ENCODE assay signal across 8 mouse cellular contexts in the genomic region with DNA sequence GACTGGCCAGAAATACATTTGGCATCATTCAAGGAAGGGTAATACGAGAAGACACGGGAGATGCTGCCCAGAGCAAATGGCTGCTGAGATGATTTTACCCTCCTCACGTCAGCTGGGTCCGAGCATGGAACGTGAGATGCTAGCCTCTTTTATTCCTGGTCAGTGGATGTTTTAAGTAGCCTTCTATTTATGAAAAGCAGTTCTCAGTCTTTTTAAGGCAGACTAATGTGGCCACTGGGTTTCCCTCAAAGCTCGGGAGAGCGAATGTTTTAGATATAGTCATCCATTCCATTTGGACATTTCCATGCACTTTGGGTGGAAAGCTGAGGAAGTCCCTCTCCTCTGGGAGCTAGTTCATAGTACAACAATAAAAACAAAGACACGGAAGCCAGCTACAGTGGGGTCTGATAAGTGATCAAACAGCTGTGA.
DNase-seq lines count a peak whose midpoint lies in the region; ATAC-seq and TF ChIP-seq lines count a peak whose summit lies in the region.

No protein-coding gene starts in this region.

- no peak for TF ChIP-seq CTCF in liver, postnatal 0 days (IDR thresholded peaks at IDR 0.05; ENCODE audit: low read depth)

- H3K9me3 ChIP-seq in liver, embryonic 13.5 days (replicated peaks) = no peaks in the 10 kb centered on the region
- no peaks in the 10 kb centered on the region for H3K9me3 ChIP-seq in liver, postnatal 0 days (ENCODE audit: low read length)
- H3K9me3 ChIP-seq in forebrain, embryonic 16.5 days (ENCODE audit: control insufficient read depth, low read length) = no peaks in the 10 kb centered on the region
- H3K9me3 ChIP-seq in neural tube, embryonic 13.5 days = no peaks in the 10 kb centered on the region

- H3K36me3 ChIP-seq in liver, embryonic 13.5 days = no peaks in the 10 kb centered on the region
- no peaks in the 10 kb centered on the region for H3K36me3 ChIP-seq in liver, postnatal 0 days (replicated peaks; ENCODE audit: insufficient read depth, low read length)
- no peaks in the 10 kb centered on the region for H3K36me3 ChIP-seq in forebrain, embryonic 16.5 days (ENCODE audit: control insufficient read depth, insufficient read depth)
- no peaks in the 10 kb centered on the region for H3K36me3 ChIP-seq in neural tube, embryonic 13.5 days

- no peak for DNase-seq in liver, embryonic 13.5 days
- no peak for DNase-seq in liver, postnatal 0 days
- peak; percentile 35 for DNase-seq in heart, postnatal 4 days
- no peak for DNase-seq in adrenal gland, adult 18-20 months (ENCODE audit: low spot score in 2 of 2)
- DNase-seq in left cerebral cortex, adult 9 months (ENCODE audit: low spot score in 2 of 2) = no peak

- H3K27ac ChIP-seq in liver, embryonic 13.5 days = peak overlapping the region; percentile 50; the same call in 1 of the 2 replicates
- no peak overlapping the region for H3K27ac ChIP-seq in liver, postnatal 0 days (ENCODE audit: low read depth)
- no peak overlapping the region for H3K27ac ChIP-seq in forebrain, embryonic 16.5 days (ENCODE audit: low read length)
- peak overlapping the region; percentile 68 for H3K27ac ChIP-seq in neural tube, embryonic 13.5 days (replicated peaks)

- 69% methylated on average over 8 of the region's 8 CpGs for WGBS in liver, embryonic 13.5 days (ENCODE audit: insufficient replicate concordance)
- WGBS in liver, postnatal 0 days (ENCODE audit: insufficient replicate concordance) = 72% methylated on average over 8 of the region's 8 CpGs
- 33% methylated on average over 8 of the region's 8 CpGs for WGBS in forebrain, embryonic 16.5 days
- WGBS in neural tube, embryonic 13.5 days = 48% methylated on average over 8 of the region's 8 CpGs

- H3K4me2 ChIP-seq in liver, embryonic 13.5 days = no peak overlapping the region
- H3K4me2 ChIP-seq in liver, postnatal 0 days (ENCODE audit: low read depth, low read length) = no peak overlapping the region
- peak overlapping the region; percentile 18 for H3K4me2 ChIP-seq in forebrain, embryonic 16.5 days (ENCODE audit: low read length)
- H3K4me2 ChIP-seq in neural tube, embryonic 13.5 days = peak overlapping the region; percentile 4; the same call in 1 of the 2 replicates

- no peak overlapping the region for H3K9ac ChIP-seq in liver, embryonic 13.5 days
- H3K9ac ChIP-seq in liver, postnatal 0 days (replicated peaks) = no peak overlapping the region
- no peak overlapping the region for H3K9ac ChIP-seq in forebrain, embryonic 16.5 days (replicated peaks; ENCODE audit: low read depth, low read length)
- H3K9ac ChIP-seq in neural tube, embryonic 13.5 days = 0 out of 2 replicates have a peak overlapping the region, but pooled peaks have one; percentile 27

- TF ChIP-seq EP300 in liver, postnatal 0 days (IDR thresholded peaks at IDR 0.05; ENCODE audit: low read depth) = no peak

- H3K27me3 ChIP-seq in liver, embryonic 13.5 days = 0 out of 2 replicates have a peak, but pooled peaks cover 5% of the 10 kb centered on the region
- no peaks in the 10 kb centered on the region for H3K27me3 ChIP-seq in liver, postnatal 0 days (ENCODE audit: insufficient read depth, low read length)
- H3K27me3 ChIP-seq in forebrain, embryonic 16.5 days (replicated peaks; ENCODE audit: control insufficient read depth, insufficient read depth, low read length) = no peaks in the 10 kb centered on the region
- no peaks in the 10 kb centered on the region for H3K27me3 ChIP-seq in neural tube, embryonic 13.5 days

- peaks cover 27% of the 10 kb centered on the region for H3K4me1 ChIP-seq in liver, embryonic 13.5 days (replicated peaks)
- H3K4me1 ChIP-seq in liver, postnatal 0 days (ENCODE audit: insufficient read depth) = peaks cover 23% of the 10 kb centered on the region
- peaks cover 42% of the 10 kb centered on the region for H3K4me1 ChIP-seq in forebrain, embryonic 16.5 days (replicated peaks; ENCODE audit: control insufficient read depth, insufficient read depth, low read length)
- peaks cover 83% of the 10 kb centered on the region for H3K4me1 ChIP-seq in neural tube, embryonic 13.5 days (replicated peaks)

- no peak overlapping the region for H3K4me3 ChIP-seq in liver, embryonic 13.5 days (replicated peaks)
- no peak overlapping the region for H3K4me3 ChIP-seq in liver, postnatal 0 days (ENCODE audit: low read depth, low read length)
- no peak overlapping the region for H3K4me3 ChIP-seq in forebrain, embryonic 16.5 days (replicated peaks; ENCODE audit: low read length)
- H3K4me3 ChIP-seq in neural tube, embryonic 13.5 days = no peak overlapping the region

- no peak for ATAC-seq in liver, embryonic 13.5 days (ENCODE audit: low read depth)
- no peak for ATAC-seq in liver, postnatal 0 days
- no peak for ATAC-seq in forebrain, embryonic 16.5 days
- no peak for ATAC-seq in neural tube, embryonic 13.5 days (ENCODE audit: low read depth)
- ATAC-seq in megakaryocyte, adult 5-6 weeks (ENCODE audit: poor library complexity, severe bottlenecking) = no peak

Comparison
In these comparisons a context has a peak if more than half of its experiments do, and no peak if none do; other contexts are left out.
1. H3K27ac ChIP-seq: peak in liver, embryonic 13.5 days (single experiment) and neural tube, embryonic 13.5 days (single experiment); none in liver, postnatal 0 days (single experiment) and forebrain, embryonic 16.5 days (single experiment).
2. H3K4me2 ChIP-seq: peak in forebrain, embryonic 16.5 days (single experiment) and neural tube, embryonic 13.5 days (single experiment); none in liver, embryonic 13.5 days (single experiment) and liver, postnatal 0 days (single experiment).